Mouse (Mus musculus) CH12.LX (cell line): Measurements from ENCODE around the gene Gm17416. TPM values are rescaled to one million over a fixed set of nuclear protein-coding genes. Genes with fewer than 3 reads are reported as not detected.
A peak's percentile ranks its signal among the peaks of the same experiment; 100 is the strongest.

Experiments used
- DNase-seq: peaks from one replicate; pipeline ENCODE4 v3.0.0-alpha.2; 2013; ENCODE audit errors: extremely low read depth
- H3K27ac ChIP-seq: 2 replicates; pipeline ENCODE4 v1.5.1; 2012; ENCODE audit warnings: low read depth, mild to moderate bottlenecking, control low read depth, moderate library complexity; ENCODE audit not compliant: insufficient read depth
- H3K27me3 ChIP-seq: replicated peaks from 2 replicates; pipeline ENCODE3; 2012; ENCODE audit warnings: inconsistent platforms
- H3K36me3 ChIP-seq, 2 experiments: replicated peaks in 1 of 2; 2 replicates each; pipeline versions ENCODE3 to v1.6.1; 2012; ENCODE audit warnings: inconsistent platforms in 1 of 2, low read length in 1 of 2, mild to moderate bottlenecking in 1 of 2, mixed read lengths in 1 of 2, moderate library complexity in 1 of 2; ENCODE audit not compliant: control insufficient read depth in 1 of 2, insufficient read depth in 1 of 2
- H3K4me1 ChIP-seq, 2 experiments: 2 replicates each; pipeline ENCODE4 v1.6.1; 2012; ENCODE audit warnings: inconsistent platforms in 1 of 2, moderate library complexity in 1 of 2; ENCODE audit not compliant: insufficient read depth in 2 of 2, control insufficient read depth in 1 of 2
- H3K4me2 ChIP-seq: 2 replicates; pipeline ENCODE4 v1.6.1; 2012; ENCODE audit warnings: low read depth, mild to moderate bottlenecking, control low read depth; ENCODE audit not compliant: poor library complexity, insufficient read depth, severe bottlenecking
- H3K4me3 ChIP-seq, 3 experiments: fragments of 150-350 bp in 1 of 3; sonication (generic) in 1 of 3; replicated peaks in 1 of 3; 2 replicates each; pipeline versions ENCODE3 to v1.5.1; 2011 to 2012; ENCODE audit warnings: low read depth in 2 of 3, low read length in 2 of 3, mild to moderate bottlenecking in 2 of 3, moderate library complexity in 2 of 3, control low read depth in 1 of 3, improper control_type of control experiment in 1 of 3, inconsistent platforms in 1 of 3, mixed read lengths in 1 of 3; ENCODE audit not compliant: poor library complexity in 1 of 3
- H3K79me2 ChIP-seq: replicated peaks from 2 replicates; pipeline ENCODE4 v1.6.1; 2012; ENCODE audit warnings: mild to moderate bottlenecking, moderate library complexity; ENCODE audit not compliant: control insufficient read depth, poor library complexity, insufficient read depth, severe bottlenecking; ENCODE audit errors: extremely low read depth
- H3K9ac ChIP-seq: 2 replicates; pipeline ENCODE4 v1.6.1; 2012; ENCODE audit warnings: low read depth, mild to moderate bottlenecking, control low read depth, moderate library complexity; ENCODE audit not compliant: insufficient read depth
- H3K9me3 ChIP-seq: replicated peaks from 2 replicates; pipeline ENCODE3; 2012; ENCODE audit warnings: low read length, inconsistent platforms, mixed read lengths
- BHLHE40 ChIP-seq: IDR thresholded peaks from 2 replicates; pipeline ENCODE4 v1.6.1; 2011; ENCODE audit warnings: mild to moderate bottlenecking, low read depth, low read length, improper control_type of control experiment
- CTCF ChIP-seq, 2 experiments: IDR thresholded peaks in 1 of 2; conservative IDR thresholded peaks in 1 of 2; 2 replicates each; pipeline ENCODE4 v1.5.1; 2011 to 2012; ENCODE audit warnings: low read depth in 2 of 2, low read length in 2 of 2, improper control_type of control experiment in 1 of 2, inconsistent platforms in 1 of 2, mild to moderate bottlenecking in 1 of 2, moderate library complexity in 1 of 2
- ELF1 ChIP-seq: IDR thresholded peaks from 2 replicates; pipeline ENCODE4 v1.6.1; 2014; ENCODE audit warnings: low read depth, mild to moderate bottlenecking, inconsistent platforms, low read length, improper control_type of control experiment
- EP300 ChIP-seq: IDR thresholded peaks from 2 replicates; pipeline ENCODE4 v1.6.1; 2011; ENCODE audit warnings: low read length, improper control_type of control experiment
- ETS1 ChIP-seq: conservative IDR thresholded peaks from 2 replicates; pipeline ENCODE4 v1.6.1; 2012; ENCODE audit warnings: low read depth, mild to moderate bottlenecking, inconsistent platforms, low read length, improper control_type of control experiment, moderate library complexity
- HCFC1 ChIP-seq: IDR thresholded peaks from 2 replicates; pipeline ENCODE4 v1.6.1; 2012; ENCODE audit warnings: low read depth, mild to moderate bottlenecking, inconsistent platforms, low read length, improper control_type of control experiment
- KAT2A ChIP-seq: IDR thresholded peaks from 2 replicates; pipeline ENCODE4 v1.6.1; 2012; ENCODE audit warnings: low read length, improper control_type of control experiment, inconsistent platforms; ENCODE audit not compliant: insufficient replicate concordance
- MAFK ChIP-seq: IDR thresholded peaks from 2 replicates; pipeline ENCODE4 v1.6.1; 2011; ENCODE audit warnings: low read length, improper control_type of control experiment; ENCODE audit not compliant: insufficient replicate concordance
- MAZ ChIP-seq: IDR thresholded peaks from 2 replicates; pipeline ENCODE4 v1.6.1; 2012; ENCODE audit warnings: low read depth, mild to moderate bottlenecking, inconsistent platforms, low read length, improper control_type of control experiment, moderate library complexity
- MYC ChIP-seq: IDR thresholded peaks from 2 replicates; pipeline ENCODE4 v1.6.1; 2011; ENCODE audit warnings: low read depth, mild to moderate bottlenecking, improper control_type of control experiment, low read length
- NELFE ChIP-seq: IDR thresholded peaks from 2 replicates; pipeline ENCODE4 v1.6.1; 2011; ENCODE audit warnings: low read depth, low read length, improper control_type of control experiment
- NRF1 ChIP-seq: IDR thresholded peaks from 2 replicates; pipeline ENCODE4 v1.6.1; 2014; ENCODE audit warnings: low read depth, mild to moderate bottlenecking, inconsistent platforms, low read length, improper control_type of control experiment, moderate library complexity
- RAD21 ChIP-seq: IDR thresholded peaks from 2 replicates; pipeline ENCODE4 v1.6.1; 2011; ENCODE audit warnings: low read depth, mild to moderate bottlenecking, low read length, improper control_type of control experiment, moderate library complexity
- RCOR1 ChIP-seq: conservative IDR thresholded peaks from 2 replicates; pipeline ENCODE4 v1.6.1; 2012; ENCODE audit warnings: low read depth, mild to moderate bottlenecking, inconsistent platforms, low read length, improper control_type of control experiment
- SMC3 ChIP-seq: IDR thresholded peaks from 2 replicates; pipeline ENCODE4 v1.6.1; 2011; ENCODE audit warnings: low read depth, low read length, improper control_type of control experiment
- TBP ChIP-seq: conservative IDR thresholded peaks from 2 replicates; pipeline ENCODE4 v1.6.1; 2011; ENCODE audit warnings: low read depth, low read length, improper control_type of control experiment
- UBTF ChIP-seq: IDR thresholded peaks from 2 replicates; pipeline ENCODE4 v1.6.1; 2012; ENCODE audit warnings: low read depth, mild to moderate bottlenecking, inconsistent platforms, low read length, improper control_type of control experiment, moderate library complexity
- USF2 ChIP-seq: conservative IDR thresholded peaks from 2 replicates; pipeline ENCODE4 v1.6.1; 2011; ENCODE audit warnings: low read depth, low read length, improper control_type of control experiment
- ZC3H11A ChIP-seq: IDR thresholded peaks from 2 replicates; pipeline ENCODE4 v1.6.1; 2012; ENCODE audit warnings: low read depth, mild to moderate bottlenecking, inconsistent platforms, low read length, improper control_type of control experiment
- ZMIZ1 ChIP-seq: IDR thresholded peaks from 2 replicates; pipeline ENCODE4 v1.6.1; 2012; ENCODE audit warnings: low read depth, mild to moderate bottlenecking, inconsistent platforms, low read length, improper control_type of control experiment
- dilution Hi-C: fragments of 300-500 bp; cut with MboI; formaldehyde crosslinking; loops from 2 replicates; pipeline ENCODE4 v1.14.3; 2020; ENCODE audit warnings: low sequenced_read_pairs; ENCODE audit not compliant: extremely low pct_unique_long_range_greater_than_20kb, extremely low pct_ligation_motif_present
- in situ Hi-C: fragments of 300-500 bp; cut with MboI; formaldehyde crosslinking; loops from 3 replicates; pipeline ENCODE4 v1.14.3; 2019; ENCODE audit warnings: low sequenced_read_pairs, low pct_ligation_motif_present, low pct_unique_long_range_greater_than_20kb, mixed read lengths
- polyA plus RNA-seq: library from polyadenylated mRNA; unstranded; fragments of >175 nt; gene quantifications from 2 replicates; pipeline ENCODE4 v1.2.1, GENCODE M21; 2012; ENCODE audit warnings: low read depth; ENCODE audit not compliant: insufficient read length
- total RNA-seq, 2 experiments: library from RNA; depleted of rRNA; stranded (reverse); fragments of 300-350 nt in 1 of 2; fragments of >200 nt in 1 of 2; gene quantifications; 2 replicates each; pipeline ENCODE4 v1.2.3; 2012 to 2014

Gene Gm17416
- total and polyA plus RNA-seq, 3 experiments: not detected

DNA sequence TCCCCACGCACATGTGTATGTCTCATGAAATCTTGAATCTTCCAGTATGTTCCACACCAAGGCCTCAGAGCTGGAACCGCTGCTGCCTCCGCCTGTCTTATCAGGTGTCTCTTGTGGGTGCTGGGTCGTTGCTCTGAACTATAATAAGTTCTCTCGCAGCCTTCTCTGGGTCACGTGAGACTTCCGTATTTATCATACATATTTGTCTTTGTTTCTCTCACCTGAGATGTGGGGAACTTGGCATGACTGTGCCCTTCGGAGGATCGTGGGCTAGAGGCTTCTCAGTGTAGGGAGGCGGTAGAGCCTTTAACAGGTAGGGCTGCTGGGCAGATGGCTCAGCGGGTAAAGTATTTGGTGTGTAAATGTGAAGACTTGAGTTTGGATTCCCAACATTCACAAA lies 11.5 kb downstream of the Gm17416 start:
- dilution Hi-C loops: no loop called here

GRCm38 (mm10) chr2:152586926-152587560 lies 17.9 kb downstream of the Gm17416 start:
- H3K27me3 ChIP-seq: peaks cover 42% of the 10 kb centered on the region
- no peaks in the 10 kb centered on the region for H3K79me2 ChIP-seq
- in situ Hi-C loops (loop anchor here (25.0 kb wide), 1 partner anchor 125 kb away; the partner anchor contains the start of gene Defb23), dilution Hi-C loops (no loop called here)
- no peak overlapping the region for H3K4me3 ChIP-seq
- no peak overlapping the region for H3K4me2 ChIP-seq
- peaks cover 0 to 7% of the 10 kb centered on the region in 2 experiments; a peak in 2 of 4 replicates for H3K4me1 ChIP-seq
- no peak overlapping the region for H3K27ac ChIP-seq
- H3K9me3 ChIP-seq: no peaks in the 10 kb centered on the region
- H3K36me3 ChIP-seq: no peaks in the 10 kb centered on the region
- TF ChIP-seq MAFK (no peak), EP300 (no peak), NELFE (no peak), CTCF (conservative IDR thresholded peaks at IDR 0.05 in 1 of 2, IDR thresholded peaks at IDR 0.05 in 1 of 2; ENCODE audit: low read depth in 2 of 2, low read length in 2 of 2) (peak; percentile 59 to 71; a peak in 3 of 4 replicates), USF2 (no peak), ETS1 (no peak), RAD21 (peak; percentile 47), SMC3 (peak; percentile 69), RCOR1 (no peak), UBTF (no peak), KAT2A (no peak), MYC (no peak), NRF1 (no peak), ELF1 (no peak), BHLHE40 (no peak), MAZ (no peak), ZC3H11A (no peak), HCFC1 (no peak)
- no peak overlapping the region for H3K9ac ChIP-seq
- peak; percentile 43 for DNase-seq

More for the DNA sequence above, 11.5 kb downstream of the Gm17416 start:
- H3K27ac ChIP-seq: no peak overlapping the region
- no peaks in the 10 kb centered on the region for H3K36me3 ChIP-seq
- no peaks in the 10 kb centered on the region for H3K79me2 ChIP-seq
- H3K4me2 ChIP-seq: no peak overlapping the region
- TF ChIP-seq TBP (no peak), RCOR1 (no peak), USF2 (no peak), MYC (no peak), ETS1 (no peak), ZMIZ1 (no peak), RAD21 (no peak)
- H3K27me3 ChIP-seq: peaks cover 57% of the 10 kb centered on the region
- in situ Hi-C loops: loop anchor here (25.0 kb wide), 1 partner anchor 118 kb away; the partner anchor contains the start of gene Defb23
- H3K4me3 ChIP-seq: no peak overlapping the region
- no peaks in the 10 kb centered on the region for H3K4me1 ChIP-seq
- no peak for DNase-seq
- no peaks in the 10 kb centered on the region for H3K9me3 ChIP-seq
- H3K9ac ChIP-seq: no peak overlapping the region
